Mouse (Mus musculus) liver, embryonic 14.5 days (tissue): ENCODE measurements at regions not wholly inside any gene's neighbourhood (a gene's known extent, or its start where the extent isn't known, plus 50 kb on each side); places are given as distances from the start of the nearest gene placed in this dataset.

ENCODE experiments used
- CTCF ChIP-seq: IDR thresholded peaks from 2 replicates; pipeline ENCODE4 v1.5.1; 2016; ENCODE audit warnings: antibody characterized with exemption, low read depth, control low read depth
- EP300 ChIP-seq: IDR thresholded peaks from 2 replicates; pipeline ENCODE4 v1.6.1; 2016; ENCODE audit warnings: antibody characterized with exemption, low read depth

DNA sequence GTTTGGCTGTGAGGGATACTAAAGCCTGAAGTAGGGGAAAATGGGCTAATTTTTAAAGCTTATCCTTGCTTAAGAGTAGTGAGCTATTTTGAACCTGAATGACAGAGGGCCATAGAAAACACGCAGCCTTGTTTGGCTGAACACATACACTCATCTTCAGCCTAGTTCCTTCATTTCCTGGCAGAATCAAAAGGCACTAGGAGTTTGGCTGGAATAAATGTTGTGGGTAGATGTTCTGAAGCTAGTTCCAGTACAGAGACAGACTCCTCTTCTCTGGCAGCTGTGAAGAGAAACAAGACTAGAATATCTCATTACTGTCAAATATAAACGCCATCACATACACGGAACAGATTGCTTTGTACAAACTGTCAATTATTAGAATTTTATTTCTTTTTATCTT, 809.5 kb downstream of the Car8 start:
- TF ChIP-seq CTCF (no peak), EP300 (no peak)
